Mouse (Mus musculus) Patski (cell line): ENCODE results near the gene Mettl16. TPM values are rescaled to one million over a fixed set of nuclear protein-coding genes. Genes with fewer than 3 reads are reported as not detected.

Experiments
- ATAC-seq: fragments of 100-300 bp; one replicate; pipeline ENCODE4 v1.8.0; 2021
- CTCF ChIA-PET: fragments of 350-600 bp; sonication (Branson Sonifier 250); formaldehyde crosslinking; loops from one replicate; lab custom pipeline; 2022; ENCODE audit warnings: inconsistent platforms; lab: Charles Lee
- POLR2A ChIA-PET: fragments of 350-600 bp; sonication (Branson Sonifier 250); formaldehyde crosslinking; loops from one replicate; lab custom pipeline; 2022; ENCODE audit warnings: antibody characterized with exemption, inconsistent platforms; lab: Charles Lee
- DNase-seq: peaks from one replicate; pipeline ENCODE4 v3.0.0-alpha.2; 2011; ENCODE audit warnings: low read depth, low spot score
- H3K27me3 ChIP-seq: fragments of 371-371 bp; one replicate; pipeline ENCODE4 v1.5.1; 2021
- CTCF ChIP-seq: fragments of 100-300 bp; IDR thresholded peaks from one replicate; pipeline ENCODE4 v1.5.1; 2021
- in situ Hi-C: fragments of 300-500 bp; cut with MboI; formaldehyde crosslinking; loops from 3 replicates; pipeline ENCODE4 v1.11.1; 2018; ENCODE audit warnings: low pct_unique_long_range_greater_than_20kb, mixed read lengths
- polyA plus RNA-seq: library from polyadenylated mRNA; unstranded; gene quantifications from one replicate; pipeline ENCODE4 v1.2.3, GENCODE M21; 2021

Gene Mettl16
- polyA plus RNA-seq, 1 experiment from 2014 or later, result 33.6 TPM

DNA sequence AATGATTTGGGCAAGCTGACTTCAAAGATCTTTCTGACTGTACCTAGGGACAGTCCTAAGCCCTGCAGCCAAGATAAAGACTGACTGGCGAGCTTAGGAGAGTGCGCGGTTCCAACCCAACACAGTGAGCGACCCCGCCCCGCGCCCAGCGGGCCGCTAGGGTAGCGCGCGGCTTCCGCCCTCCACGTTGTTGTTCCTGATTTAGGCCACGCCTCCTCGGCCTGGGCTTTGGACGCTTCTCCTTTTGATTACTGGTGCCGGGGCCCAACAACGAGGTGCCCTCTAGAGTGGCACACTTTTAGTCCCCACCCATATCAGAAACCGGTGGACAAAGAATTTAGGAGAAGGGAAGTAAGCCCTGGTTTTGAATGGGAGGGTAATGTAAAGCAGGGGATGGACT, 59.2 kb downstream of the Mettl16 start:
- no peak for DNase-seq
- ChIA-PET CTCF (interaction anchor here (2.5 kb wide), 1 partner anchor 9 kb away, joined by 9 read pairs; no protein-coding TSS in a partner anchor), POLR2A (interaction anchor here (1.1 to 1.9 kb wide), 3 partner anchors 9 to 87 kb away, joined by 3 to 10 read pairs (median 4); no protein-coding TSS in a partner anchor)
- H3K27me3 ChIP-seq, result no peaks in the 10 kb centered on the region
- TF ChIP-seq CTCF, result no peak
- peak; percentile 19 for ATAC-seq
- in situ Hi-C loops, result no loop called here

GRCm38 (mm10) chr11:74830256-74831161, 59.9 kb downstream of the Mettl16 start, which contains the start of gene Mnt:
Gene Mnt (plus strand): TSS chr11:74830920.
- no peak for TF ChIP-seq CTCF
- no peaks in the 10 kb centered on the region for H3K27me3 ChIP-seq
- ATAC-seq, result peak; percentile 66
- CTCF ChIA-PET, result interaction anchor here (2.5 kb wide), 1 partner anchor 10 kb away, joined by 9 read pairs; no protein-coding TSS in a partner anchor
- POLR2A ChIA-PET, result interaction anchor here (1.1 to 1.9 kb wide), 3 partner anchors 8 to 86 kb away, joined by 3 to 10 read pairs (median 4); no protein-coding TSS in a partner anchor
- in situ Hi-C loops, result no loop called here
- peak; percentile 99 for DNase-seq

DNA sequence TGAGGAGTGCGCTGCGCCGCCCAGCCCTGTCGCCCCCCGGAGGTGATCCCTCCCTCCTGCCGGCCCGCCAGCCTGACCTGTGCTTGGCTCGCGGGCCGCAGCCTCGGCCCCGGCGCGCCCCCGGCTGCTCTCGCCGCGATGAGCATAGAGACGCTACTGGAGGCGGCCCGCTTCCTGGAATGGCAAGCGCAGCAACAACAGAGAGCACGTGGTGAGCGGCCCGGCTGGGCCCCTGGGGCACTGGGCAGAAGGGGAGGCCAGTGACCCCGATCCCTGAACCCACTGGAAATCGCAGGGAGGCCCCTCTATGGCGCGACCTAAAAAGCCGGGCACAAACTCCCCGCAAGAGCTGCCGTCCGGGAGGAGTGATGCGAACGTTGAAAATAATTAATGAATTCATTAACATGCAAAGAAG, 60.6 kb downstream of the Mettl16 start:
- TF ChIP-seq CTCF, result no peak
- in situ Hi-C loops, result no loop called here
- no peaks in the 10 kb centered on the region for H3K27me3 ChIP-seq
- no peak for DNase-seq
- POLR2A ChIA-PET, result interaction anchor here (0.9 to 1.7 kb wide), 2 partner anchors 8 to 17 kb away, joined by 4 to 5 read pairs; no protein-coding TSS in a partner anchor
- CTCF ChIA-PET, result no interaction called here
- peak; percentile 5 for ATAC-seq

GRCm38 (mm10) chr11:74831606-74832451, 61.2 kb downstream of the Mettl16 start:
- DNase-seq, result peak; percentile 93
- ChIA-PET CTCF (interaction anchor here (1.1 kb wide), 1 partner anchor 8 kb away, joined by 3 read pairs; no protein-coding TSS in a partner anchor), POLR2A (interaction anchor here (0.9 to 1.7 kb wide), 2 partner anchors 9 to 16 kb away, joined by 4 to 5 read pairs; no protein-coding TSS in a partner anchor)
- in situ Hi-C loops, result no loop called here
- no peaks in the 10 kb centered on the region for H3K27me3 ChIP-seq
- TF ChIP-seq CTCF, result no peak
- ATAC-seq, result peak; percentile 54

DNA sequence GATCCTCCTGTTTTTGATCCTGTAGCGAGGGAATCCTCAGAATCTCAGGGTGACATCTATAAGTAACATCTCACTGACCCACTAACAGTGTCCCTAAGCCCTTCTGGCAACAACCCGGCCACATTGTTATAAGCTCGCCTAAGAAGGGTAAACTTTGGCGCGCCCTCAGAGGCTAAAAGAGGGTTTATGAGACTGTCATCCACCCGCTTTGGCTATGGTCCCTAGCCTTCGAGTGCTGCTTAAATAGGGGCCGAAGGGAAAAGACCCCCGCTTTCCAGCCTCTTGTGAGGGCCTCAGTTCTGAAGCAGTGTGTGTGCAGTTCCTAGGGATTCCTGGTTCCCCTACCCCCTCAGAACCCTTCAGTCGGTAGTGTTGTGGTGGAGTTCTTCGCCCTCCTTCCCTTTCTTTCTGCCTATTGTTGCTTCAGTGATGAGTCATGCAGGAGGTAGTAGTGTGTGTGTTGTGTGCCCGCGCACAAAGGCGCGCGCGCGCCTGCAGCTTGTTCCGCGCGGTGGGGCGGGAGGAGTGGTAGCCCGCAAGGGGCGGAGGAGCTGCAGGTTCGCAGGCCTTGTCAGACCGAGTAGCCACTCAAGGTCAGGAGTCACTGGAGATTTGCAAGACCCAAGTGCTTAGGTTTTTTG, 62.0 kb downstream of the Mettl16 start:
- DNase-seq, result no peak
- TF ChIP-seq CTCF, result no peak
- no peaks in the 10 kb centered on the region for H3K27me3 ChIP-seq
- ATAC-seq, result peak; percentile 7
- ChIA-PET POLR2A (interaction anchor here (1.0 to 1.7 kb wide), 2 partner anchors 10 to 15 kb away, joined by 3 to 5 read pairs; no protein-coding TSS in a partner anchor), CTCF (interaction anchor here (1.1 kb wide), 1 partner anchor 9 kb away, joined by 3 read pairs; no protein-coding TSS in a partner anchor)
- in situ Hi-C loops, result no loop called here

- TF ChIP-seq CTCF, result no peak
- CTCF ChIA-PET, result interaction anchor here (0.8 kb wide), 1 partner anchor 17 kb away, joined by 3 read pairs; no protein-coding TSS in a partner anchor
- ATAC-seq (no peak), DNase-seq (no peak)
- no peaks in the 10 kb centered on the region for H3K27me3 ChIP-seq
- in situ Hi-C loops, result no loop called here
- POLR2A ChIA-PET, result interaction anchor here (1.0 kb wide), 1 partner anchor 14 kb away, joined by 3 read pairs; no protein-coding TSS in a partner anchor
These were observed 63.1 kb downstream of the Mettl16 start for GRCm38 (mm10) chr11:74833536-74834358.

- POLR2A ChIA-PET, result no interaction called here
- in situ Hi-C loops, result no loop called here
- TF ChIP-seq CTCF, result no peak
- CTCF ChIA-PET, result interaction anchor here (0.8 kb wide), 1 partner anchor 17 kb away, joined by 3 read pairs; no protein-coding TSS in a partner anchor
- no peak for ATAC-seq
- no peak for DNase-seq
- H3K27me3 ChIP-seq, result no peaks in the 10 kb centered on the region
These were observed 63.7 kb downstream of the Mettl16 start for GRCm38 (mm10) chr11:74834359-74834638.

DNA sequence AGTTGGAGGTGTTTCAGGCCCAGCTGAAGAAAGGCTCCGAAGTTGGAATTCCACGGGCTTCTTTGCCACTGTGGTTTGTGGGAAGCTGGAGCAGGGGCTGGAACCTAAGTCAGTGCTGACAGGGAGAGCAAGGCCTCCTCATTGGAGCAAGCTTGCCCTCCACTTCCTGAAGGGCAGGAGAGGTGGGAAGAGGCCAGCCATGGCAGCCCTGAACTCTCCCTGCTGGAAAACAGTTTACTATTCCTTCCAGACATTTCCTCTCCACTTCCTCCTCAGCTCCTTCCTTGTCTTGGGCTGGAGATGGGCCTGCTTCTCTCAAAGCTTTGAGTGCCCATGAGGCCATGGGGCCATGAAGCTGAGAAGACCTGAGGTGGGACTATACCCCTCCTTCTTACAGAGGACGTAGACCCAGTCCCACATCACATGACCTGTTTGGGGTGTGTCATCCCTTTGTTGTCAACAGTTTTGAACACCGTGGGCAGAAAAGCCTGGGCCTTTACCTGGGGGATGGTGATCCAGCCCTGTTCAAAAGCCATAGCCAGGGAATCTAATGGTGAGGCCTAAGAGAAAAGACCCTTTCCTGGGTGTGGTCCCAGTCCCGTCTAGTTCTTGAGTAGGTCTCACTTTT, 64.1 kb downstream of the Mettl16 start:
- DNase-seq, result no peak
- no peaks in the 10 kb centered on the region for H3K27me3 ChIP-seq
- no peak for TF ChIP-seq CTCF
- in situ Hi-C loops, result no loop called here
- CTCF ChIA-PET, result interaction anchor here (0.8 to 1.6 kb wide), 2 partner anchors 13 to 16 kb away, joined by 3 to 4 read pairs; no protein-coding TSS in a partner anchor
- POLR2A ChIA-PET, result no interaction called here
- no peak for ATAC-seq
